Mouse (Mus musculus) embryonic facial prominence, embryonic 11.5 days (tissue): ENCODE results near the gene Mei1. TPM values are rescaled to one million over a fixed set of nuclear protein-coding genes. Genes with fewer than 3 reads are reported as not detected.
"Not testable (repeated sequence)": the region's sequence is repeated elsewhere in the genome, so short reads cannot be mapped to it uniquely, and the experiment has no call there.

Source experiments
- ATAC-seq: fragments of 200-750 bp; cut with Nextera tagmentation; replicated peaks from 2 replicates; pipeline ENCODE4 v1.8.0; 2017; ENCODE audit warnings: low read depth; ENCODE audit not compliant: insufficient number of reproducible peaks, low FRiP score, low TSS enrichment
- DNase-seq: peaks from one replicate; pipeline ENCODE4 v3.0.0-alpha.2; 2015; ENCODE audit warnings: low spot score
- H3K27ac ChIP-seq: fragments of 300-500 bp; sonication (generic); replicated peaks from 2 replicates; pipeline ENCODE4 v1.5.1; 2014; ENCODE audit warnings: mild to moderate bottlenecking, low read depth, low read length, control low read depth
- H3K27me3 ChIP-seq: fragments of 300-500 bp; sonication (generic); 2 replicates; pipeline ENCODE4 v1.6.1; 2014; ENCODE audit warnings: mild to moderate bottlenecking, low read length, moderate library complexity, mixed read lengths; ENCODE audit not compliant: control insufficient read depth, insufficient read depth
- H3K36me3 ChIP-seq: fragments of 300-500 bp; sonication (generic); replicated peaks from 2 replicates; pipeline ENCODE4 v1.6.1; 2014; ENCODE audit warnings: low read depth, mild to moderate bottlenecking, low read length, moderate library complexity, mixed read lengths; ENCODE audit not compliant: control insufficient read depth, insufficient read depth
- H3K4me1 ChIP-seq: fragments of 300-500 bp; sonication (generic); 2 replicates; pipeline ENCODE4 v1.6.1; 2014; ENCODE audit warnings: low read length, mixed read lengths; ENCODE audit not compliant: control insufficient read depth, insufficient read depth
- H3K4me2 ChIP-seq: fragments of 300-500 bp; sonication (generic); 2 replicates; pipeline ENCODE4 v1.6.1; 2014; ENCODE audit warnings: low read depth, mild to moderate bottlenecking, control low read depth, low read length, moderate library complexity
- H3K4me3 ChIP-seq: fragments of 300-500 bp; sonication (generic); 2 replicates; pipeline ENCODE4 v1.5.1; 2014; ENCODE audit warnings: low read depth, low read length, control low read depth
- H3K9ac ChIP-seq: fragments of 300-500 bp; sonication (generic); replicated peaks from 2 replicates; pipeline ENCODE4 v1.6.1; 2014; ENCODE audit warnings: mild to moderate bottlenecking, control low read depth, low read length
- H3K9me3 ChIP-seq: fragments of 300-500 bp; sonication (generic); replicated peaks from 2 replicates; pipeline ENCODE4 v1.6.1; 2016; ENCODE audit warnings: mild to moderate bottlenecking, low read length, inconsistent platforms, mixed read lengths; ENCODE audit not compliant: control insufficient read depth
- WGBS: fragments of 180-500 bp; shearing (Covaris S2); extraction: QIAGEN DNeasy Blood & Tissue Kit; methylation state at CpG from one replicate; pipeline ENCODE4 v1.1.7; 2014; 5-methylcytosine and 5-hydroxymethylcytosine counted together
- polyA plus RNA-seq: library from polyadenylated mRNA; unstranded; fragments of >200 nt; fragmentation: Nextera tagmentation; extraction: Ambion mirVana; gene quantifications from 2 replicates; pipeline ENCODE4 v1.2.1, GENCODE M21; 2014

Gene Mei1
- polyA plus RNA-seq, 1 experiment from 2014 or later, result not detected

DNA sequence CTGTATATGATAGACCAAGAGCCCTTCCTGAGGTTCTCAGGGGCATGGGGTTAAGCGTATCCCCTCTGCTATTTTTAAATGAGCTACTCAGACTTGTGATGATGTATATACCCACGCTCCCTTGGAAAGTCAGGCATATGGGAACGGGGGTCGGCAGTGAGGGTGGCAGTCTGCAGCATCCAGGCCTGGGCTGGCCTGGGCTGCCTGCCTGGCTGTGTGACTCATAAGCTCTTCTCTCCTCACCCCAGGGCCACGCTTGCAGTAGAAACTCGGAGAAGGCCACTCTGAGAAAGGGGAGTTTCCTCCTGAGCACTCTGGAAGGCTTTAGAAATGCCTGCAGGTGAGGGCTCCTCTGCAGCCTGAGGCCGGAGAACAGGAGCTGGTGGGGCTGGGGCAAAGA, 21.3 kb downstream of the Mei1 start:
- ATAC-seq (no peak), DNase-seq (no peak)
- H3K9ac ChIP-seq, result no peak overlapping the region
- H3K36me3 ChIP-seq, result no peaks in the 10 kb centered on the region
- no peak overlapping the region for H3K4me3 ChIP-seq
- WGBS, result 78% methylated on average over 7 of the region's 7 CpGs
- H3K4me2 ChIP-seq, result no peak overlapping the region
- H3K27me3 ChIP-seq, result no peaks in the 10 kb centered on the region
- no peak overlapping the region for H3K27ac ChIP-seq
- H3K9me3 ChIP-seq, result no peaks in the 10 kb centered on the region
- H3K4me1 ChIP-seq, result no peaks in the 10 kb centered on the region

DNA sequence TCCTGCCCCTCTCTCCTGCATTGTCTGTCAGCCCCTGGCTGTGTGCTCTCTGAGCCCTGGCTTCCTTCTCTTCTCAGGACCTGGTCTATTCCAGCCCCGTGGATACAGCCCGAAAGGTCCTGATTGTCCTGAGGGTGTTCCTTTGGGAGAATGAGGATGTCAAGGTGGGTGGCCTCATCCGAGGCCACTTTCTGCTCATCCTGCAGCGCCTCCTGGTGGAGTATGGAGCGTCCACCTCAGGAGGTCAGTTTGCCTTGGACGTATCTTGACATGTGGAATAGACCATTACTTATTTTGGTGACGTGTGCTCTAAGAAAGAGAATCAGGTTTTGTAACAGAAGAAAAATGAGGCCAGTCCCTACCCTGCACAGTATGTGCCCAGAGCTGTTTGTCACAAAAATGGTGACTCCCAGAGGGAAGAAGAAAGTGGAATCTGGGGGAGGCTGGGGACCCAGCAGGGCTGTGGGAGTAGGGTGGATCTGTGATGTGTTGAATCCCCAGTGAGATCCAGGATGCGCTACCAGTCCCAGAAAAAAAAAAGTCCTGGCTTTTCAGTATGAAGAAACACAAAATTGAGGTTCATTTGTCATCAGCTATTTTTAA, 37.3 kb downstream of the Mei1 start:
- Histone ChIP-seq H3K4me3 (no peak overlapping the region), H3K4me1 (no peaks in the 10 kb centered on the region), H3K27me3 (no peaks in the 10 kb centered on the region), H3K27ac (no peak overlapping the region), H3K9me3 (no peaks in the 10 kb centered on the region), H3K9ac (no peak overlapping the region; the same call in 1 of the 2 replicates), H3K36me3 (no peaks in the 10 kb centered on the region), H3K4me2 (no peak overlapping the region)
- peak; percentile 69 for DNase-seq
- 20% methylated on average over 8 of the region's 8 CpGs for WGBS
- ATAC-seq, result no peak

DNA sequence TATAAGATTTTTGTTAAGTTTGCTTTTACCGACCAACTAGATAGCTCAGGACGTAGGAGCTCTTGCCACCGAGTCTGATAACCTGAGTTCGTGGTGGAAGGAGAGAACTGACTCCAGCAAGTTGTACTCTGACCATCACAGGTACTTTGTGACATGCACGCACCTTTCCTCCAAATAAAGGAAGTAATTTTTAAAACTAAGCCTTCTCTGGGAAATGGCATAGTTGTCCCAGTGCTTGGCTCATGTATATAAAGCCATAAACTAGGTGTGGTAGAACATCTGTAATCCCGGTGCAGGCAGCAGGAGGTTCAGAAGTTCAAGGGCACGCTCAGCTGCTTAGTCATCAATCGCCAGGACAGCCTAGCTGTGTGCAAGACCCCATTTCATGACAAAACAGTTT, 50.7 kb downstream of the Mei1 start:
- DNase-seq, result no peak
- no peak for ATAC-seq
- Histone ChIP-seq H3K27me3 (no peaks in the 10 kb centered on the region), H3K9ac (no peak overlapping the region), H3K36me3 (no peaks in the 10 kb centered on the region), H3K4me3 (no peak overlapping the region), H3K4me2 (no peak overlapping the region), H3K4me1 (no peaks in the 10 kb centered on the region), H3K9me3 (no peaks in the 10 kb centered on the region), H3K27ac (no peak overlapping the region)
- 87% methylated on average over 8 of the region's 8 CpGs for WGBS

DNA sequence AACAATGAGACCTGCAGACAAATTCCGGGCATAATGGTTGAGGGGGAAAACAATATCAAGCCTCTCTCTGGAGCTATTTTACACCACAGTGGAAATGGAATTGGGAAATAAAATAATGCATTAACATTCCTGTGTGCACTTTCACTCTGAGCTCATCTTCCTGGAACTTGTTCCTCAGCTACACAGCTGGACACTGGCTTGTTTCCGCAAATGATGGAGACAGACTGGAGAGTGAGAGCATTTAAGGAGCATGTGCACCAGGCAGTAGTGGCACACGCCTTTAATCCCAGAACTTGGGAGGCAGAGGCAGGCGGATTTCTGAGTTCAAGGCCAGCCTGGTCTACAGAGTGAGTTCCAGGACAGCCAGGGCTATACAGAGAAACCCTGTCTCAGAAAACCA, 56.9 kb downstream of the Mei1 start:
- H3K4me2 ChIP-seq, H3K36me3 ChIP-seq, H3K4me3 ChIP-seq, H3K9me3 ChIP-seq, H3K9ac ChIP-seq, H3K4me1 ChIP-seq, H3K27ac ChIP-seq, ATAC-seq, H3K27me3 ChIP-seq, DNase-seq: not testable (repeated sequence)
- WGBS, result 83% methylated on average over 4 of the region's 4 CpGs

DNA sequence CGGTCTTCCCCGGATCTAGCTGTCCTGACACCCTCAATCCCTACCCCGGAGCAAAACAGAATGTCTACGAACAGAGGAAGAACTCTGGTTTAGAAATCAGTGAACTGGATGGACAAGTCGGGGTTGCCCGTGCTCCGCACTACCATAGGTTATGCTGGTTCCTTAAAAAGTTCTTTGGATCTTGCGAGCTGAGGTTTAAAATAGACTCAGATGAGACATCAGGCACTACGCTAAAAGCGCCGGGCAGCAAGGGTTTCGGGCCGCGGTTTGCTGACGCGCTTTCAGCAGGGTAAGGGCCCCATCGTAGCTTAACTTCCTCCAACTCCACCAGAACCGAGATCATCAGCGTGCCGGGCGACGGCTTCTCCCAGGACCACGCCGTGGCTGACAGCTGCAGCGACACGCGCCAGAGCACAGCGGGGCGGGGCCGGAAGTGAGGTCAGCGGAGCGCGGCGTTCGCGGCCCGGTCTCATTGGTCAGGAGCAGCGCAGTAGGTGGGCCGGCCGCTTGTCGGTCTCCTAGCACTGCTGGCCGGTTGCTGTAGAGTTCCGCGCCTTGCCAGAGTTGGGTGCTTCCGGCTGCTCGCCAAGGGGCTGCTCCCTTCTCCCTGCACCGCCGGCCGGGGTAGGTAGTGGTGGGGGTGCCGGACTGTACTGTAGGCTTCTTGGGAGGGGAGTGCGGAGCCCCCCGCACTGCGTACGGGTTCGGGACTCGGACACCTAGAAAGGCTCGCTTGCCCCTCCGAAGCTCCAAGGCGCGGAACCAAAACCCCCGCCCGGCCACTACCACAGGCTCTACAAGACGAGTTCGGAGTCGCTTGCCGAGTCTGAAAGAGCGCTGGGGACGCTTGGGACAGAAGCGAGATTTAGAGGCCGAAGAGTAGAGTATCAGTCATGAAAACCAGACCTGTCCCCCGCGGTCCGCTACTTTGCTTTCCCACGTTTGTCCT, 57.9 kb downstream of the Mei1 start, which contains the start of gene Ccdc134:
Ccdc134 (plus strand) TSS at position 497 of the 949 bp plus-strand sequence.
- H3K9ac ChIP-seq, result peak within 1 kb of the TSS; percentile 81
- DNase-seq, result peak; percentile 96
- H3K4me3 ChIP-seq, result peak within 1 kb of the TSS; percentile 81
- H3K36me3 ChIP-seq, result no peaks in the 10 kb centered on the region
- ATAC-seq, result peak; percentile 98
- peak within 1 kb of the TSS; percentile 59 for H3K4me2 ChIP-seq
- H3K27me3 ChIP-seq, result no peaks in the 10 kb centered on the region
- H3K9me3 ChIP-seq, result no peaks in the 10 kb centered on the region
- 0 out of 2 replicates have a peak within 1 kb of the TSS, but pooled peaks have one; percentile 41 for H3K27ac ChIP-seq
- 1% methylated on average over 74 of the region's 74 CpGs for WGBS
- H3K4me1 ChIP-seq, result no peaks in the 10 kb centered on the region

DNA sequence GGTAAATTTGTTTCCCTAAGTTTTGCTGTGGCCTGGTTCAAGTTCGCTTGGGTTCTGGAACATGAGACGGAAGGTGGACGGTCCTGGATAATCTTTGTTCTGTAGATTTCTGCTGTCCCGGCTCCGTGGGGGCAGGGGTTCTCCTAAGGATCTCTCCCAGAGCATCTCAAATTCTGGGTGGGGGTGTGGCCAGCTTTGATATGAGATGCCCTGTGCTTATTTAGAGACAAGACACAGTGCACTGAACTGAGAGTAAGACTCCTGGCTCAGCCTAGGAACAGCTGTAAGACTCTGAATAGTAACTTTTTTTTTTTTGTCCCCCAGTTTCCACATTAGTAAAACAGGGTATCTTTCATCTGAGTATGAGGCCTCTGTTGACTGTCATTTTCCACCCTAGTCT, 58.6 kb downstream of the Mei1 start:
- peak overlapping the region; percentile 81 for H3K4me3 ChIP-seq
- no peak for ATAC-seq
- DNase-seq, result peak; percentile 23
- peak overlapping the region; percentile 59 for H3K4me2 ChIP-seq
- 3% methylated on average over 5 of the region's 5 CpGs for WGBS
- H3K27me3 ChIP-seq, result no peaks in the 10 kb centered on the region
- H3K9me3 ChIP-seq, result no peaks in the 10 kb centered on the region
- no peak overlapping the region for H3K27ac ChIP-seq
- H3K4me1 ChIP-seq, result no peaks in the 10 kb centered on the region
- no peaks in the 10 kb centered on the region for H3K36me3 ChIP-seq
- peak overlapping the region; percentile 81 for H3K9ac ChIP-seq

DNA sequence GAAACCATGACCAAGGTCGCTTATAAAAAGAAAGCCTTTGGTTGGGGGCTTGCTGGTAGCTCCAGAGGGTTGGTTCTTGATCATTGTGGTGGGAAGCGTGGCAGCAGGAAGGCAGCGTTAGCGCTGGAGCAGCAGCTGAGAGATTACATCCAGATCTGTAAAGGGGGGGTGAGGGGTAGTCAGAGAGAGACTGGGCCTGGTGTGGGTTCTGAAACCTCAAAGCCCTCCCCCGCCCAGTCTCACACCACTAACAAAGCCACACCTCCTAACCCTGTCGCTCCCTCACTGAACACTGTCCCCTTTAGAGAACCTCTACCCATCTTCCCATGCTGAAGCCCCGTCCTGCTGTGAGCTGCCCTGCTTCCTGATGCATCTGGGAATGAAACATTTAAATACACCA, 60.8 kb downstream of the Mei1 start:
- no peak for ATAC-seq
- no peaks in the 10 kb centered on the region for H3K4me1 ChIP-seq
- WGBS, result 64% methylated on average over 7 of the region's 7 CpGs
- H3K9me3 ChIP-seq, result no peaks in the 10 kb centered on the region
- H3K27me3 ChIP-seq, result no peaks in the 10 kb centered on the region
- H3K36me3 ChIP-seq, result no peaks in the 10 kb centered on the region
- H3K9ac ChIP-seq, result no peak overlapping the region
- H3K27ac ChIP-seq, result no peak overlapping the region
- DNase-seq, result no peak
- H3K4me2 ChIP-seq, result no peak overlapping the region
- H3K4me3 ChIP-seq, result no peak overlapping the region

DNA sequence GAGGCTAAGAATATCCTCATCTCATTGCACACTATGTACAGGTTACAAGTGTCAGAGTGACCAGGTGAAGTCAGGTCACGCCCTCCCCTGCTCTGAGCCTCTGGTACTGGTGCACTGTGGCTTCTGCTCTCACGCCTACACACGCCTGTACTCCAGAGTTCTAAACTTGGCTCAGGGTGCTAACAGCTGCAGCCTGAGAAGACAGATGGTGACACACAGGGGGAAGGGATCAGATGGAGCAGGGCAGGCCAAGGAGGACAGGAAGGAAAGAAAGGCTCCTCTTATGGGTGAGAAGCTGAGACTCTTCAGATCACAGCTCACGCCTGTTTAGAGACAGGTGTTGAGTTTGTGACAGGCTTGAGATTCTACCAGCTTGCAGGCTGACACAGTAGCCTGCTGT, 65.6 kb downstream of the Mei1 start:
- no peaks in the 10 kb centered on the region for H3K27me3 ChIP-seq
- H3K36me3 ChIP-seq, result no peaks in the 10 kb centered on the region
- H3K4me1 ChIP-seq, result no peaks in the 10 kb centered on the region
- DNase-seq (no peak), ATAC-seq (no peak)
- no peak overlapping the region for H3K27ac ChIP-seq
- no peak overlapping the region for H3K4me2 ChIP-seq
- no peak overlapping the region for H3K4me3 ChIP-seq
- WGBS, result 85% methylated on average over 4 of the region's 4 CpGs
- H3K9ac ChIP-seq, result no peak overlapping the region; the same call in 1 of the 2 replicates
- no peaks in the 10 kb centered on the region for H3K9me3 ChIP-seq
